Mouse (Mus musculus): ENCODE data around the gene Fcrls.

DNA sequence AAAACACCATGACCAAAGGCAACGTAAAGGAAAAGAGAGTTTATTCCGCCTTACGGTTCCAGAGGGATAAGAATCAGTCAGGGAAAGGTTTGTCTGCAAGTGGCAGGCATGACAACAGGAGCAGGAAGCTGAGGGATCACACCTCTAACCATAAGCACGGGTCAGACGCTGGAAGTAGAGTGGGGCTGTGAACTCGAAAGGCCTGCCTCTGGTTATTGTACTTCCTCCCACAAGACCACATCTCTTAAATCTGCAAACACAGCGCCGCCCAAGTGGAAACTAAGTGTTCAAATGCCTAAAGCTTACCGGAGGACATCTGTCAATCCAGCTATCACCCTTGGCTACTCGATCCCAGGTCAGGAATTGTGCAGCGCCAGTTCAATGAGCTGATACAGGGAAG lies 48.4 kb downstream of the Fcrls start:
- no peak for TF ChIP-seq CTCF (conservative IDR thresholded peaks at IDR 0.05; ENCODE audit: insufficient read depth, insufficient read length, low read depth, low read length)
- TF ChIP-seq POLR2A (IDR thresholded peaks at IDR 0.05; ENCODE audit: low read depth, low read length), result no peak

Measured in kidney, adult 2 months (tissue).